Mouse (Mus musculus) neural tube, embryonic 10.5 days (tissue): ENCODE results near the gene Mnt.

Source experiments
- DNase-seq: peaks from one replicate; pipeline ENCODE4 v3.0.0-alpha.2; 2017; ENCODE audit warnings: low spot score; ENCODE audit errors: extremely low spot score

The Mnt gene

GRCm38 (mm10) chr11:74845784-74846183, 15.1 kb downstream of the Mnt start:
- DNase-seq = no peak

- DNase-seq = peak; percentile 77
Measured at GRCm38 (mm10) chr11:74847919-74848521, 17.3 kb downstream of the Mnt start.

GRCm38 (mm10) chr11:74850998-74851661, 20.4 kb downstream of the Mnt start:
- DNase-seq = no peak

GRCm38 (mm10) chr11:74857756-74858155, 27.0 kb downstream of the Mnt start:
- DNase-seq = no peak

GRCm38 (mm10) chr11:74862129-74862528, 31.4 kb downstream of the Mnt start:
- no peak for DNase-seq

- peak; percentile 31 for DNase-seq
Measured at GRCm38 (mm10) chr11:74863471-74863870, 32.8 kb downstream of the Mnt start.

GRCm38 (mm10) chr11:74864421-74864820, 33.7 kb downstream of the Mnt start:
- DNase-seq = no peak

GRCm38 (mm10) chr11:74865252-74865651, 34.5 kb downstream of the Mnt start:
- no peak for DNase-seq

- DNase-seq = no peak
Measured at GRCm38 (mm10) chr11:74866640-74867039, 35.9 kb downstream of the Mnt start.

GRCm38 (mm10) chr11:74867181-74867580, 36.5 kb downstream of the Mnt start:
- DNase-seq = no peak

GRCm38 (mm10) chr11:74868046-74868760, 37.5 kb downstream of the Mnt start:
- no peak for DNase-seq

- DNase-seq = no peak
Measured at GRCm38 (mm10) chr11:74869603-74870002, 38.9 kb downstream of the Mnt start.

- no peak for DNase-seq
Measured at GRCm38 (mm10) chr11:74870544-74870943, 39.8 kb downstream of the Mnt start.

GRCm38 (mm10) chr11:74870991-74871622, 40.4 kb downstream of the Mnt start:
- DNase-seq = no peak

GRCm38 (mm10) chr11:74874630-74875029, 43.9 kb downstream of the Mnt start:
- no peak for DNase-seq

GRCm38 (mm10) chr11:74876801-74877200, 46.1 kb downstream of the Mnt start:
- peak; percentile 46 for DNase-seq

GRCm38 (mm10) chr11:74880999-74881398, 50.3 kb downstream of the Mnt start:
- no peak for DNase-seq

GRCm38 (mm10) chr11:74881979-74882378, 51.3 kb downstream of the Mnt start:
- DNase-seq = no peak

- no peak for DNase-seq
Measured at GRCm38 (mm10) chr11:74883098-74883497, 52.4 kb downstream of the Mnt start.

- DNase-seq = no peak
Measured at GRCm38 (mm10) chr11:74894619-74895018, 63.9 kb downstream of the Mnt start.
